Mouse (Mus musculus) mouse trophoblast stem cell (cell line): Measurements from ENCODE around the gene Dnajc11.

Source experiments
- in situ Hi-C, 2 experiments: fragments of 300-500 bp; cut with MseI, MboI; formaldehyde crosslinking; loops; 2 replicates in 1 of 2; 3 replicates in 1 of 2; pipeline ENCODE4 v1.15.1; 2025

Dnajc11 gene

DNA sequence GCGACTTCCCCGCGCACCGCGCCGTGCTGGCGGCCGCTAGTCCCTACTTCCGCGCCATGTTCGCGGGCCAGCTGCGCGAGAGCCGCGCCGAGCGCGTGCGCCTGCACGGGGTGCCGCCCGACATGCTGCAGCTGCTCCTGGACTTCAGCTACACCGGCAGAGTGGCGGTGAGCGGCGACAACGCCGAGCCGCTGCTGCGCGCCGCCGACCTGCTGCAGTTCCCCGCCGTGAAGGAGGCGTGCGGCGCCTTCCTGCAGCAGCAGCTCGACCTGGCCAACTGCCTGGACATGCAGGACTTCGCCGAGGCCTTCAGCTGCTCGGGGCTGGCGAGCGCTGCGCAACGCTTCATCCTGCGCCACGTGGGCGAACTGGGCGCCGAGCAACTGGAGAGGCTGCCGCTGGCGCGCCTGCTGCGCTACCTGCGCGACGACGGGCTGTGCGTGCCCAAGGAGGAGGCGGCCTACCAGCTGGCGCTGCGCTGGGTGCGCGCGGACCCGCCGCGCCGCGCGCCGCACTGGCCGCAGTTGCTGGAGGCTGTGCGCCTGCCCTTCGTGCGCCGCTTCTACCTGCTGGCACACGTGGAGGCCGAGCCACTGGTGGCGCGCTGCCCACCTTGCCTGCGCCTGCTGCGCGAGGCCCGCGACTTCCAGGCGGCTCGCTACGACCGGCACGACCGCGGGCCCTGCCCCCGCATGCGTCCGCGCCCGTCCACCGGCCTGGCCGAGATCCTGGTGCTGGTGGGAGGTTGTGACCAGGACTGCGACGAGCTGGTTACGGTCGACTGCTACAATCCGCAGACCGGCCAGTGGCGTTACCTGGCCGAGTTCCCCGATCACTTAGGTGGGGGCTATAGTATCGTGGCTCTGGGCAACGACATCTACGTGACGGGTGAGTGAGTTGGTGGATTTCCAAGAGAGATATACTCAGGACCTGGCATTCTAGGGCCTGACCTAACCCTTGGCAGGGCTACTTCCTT is 75.9 kb downstream of the Dnajc11 start:
- in situ Hi-C loops = no loop called here

GRCm38 (mm10) chr4:152010091-152010706 is 76.7 kb downstream of the Dnajc11 start:
- in situ Hi-C loops = no loop called here

- in situ Hi-C loops = no loop called here
These were observed 77.2 kb downstream of the Dnajc11 start for GRCm38 (mm10) chr4:152010707-152011134.

- in situ Hi-C loops = no loop called here
These were observed 77.8 kb downstream of the Dnajc11 start for GRCm38 (mm10) chr4:152011171-152011760.

GRCm38 (mm10) chr4:152012109-152012508 is 78.6 kb downstream of the Dnajc11 start:
- in situ Hi-C loops = no loop called here

GRCm38 (mm10) chr4:152013036-152013813 is 79.7 kb downstream of the Dnajc11 start:
- in situ Hi-C loops = no loop called here

DNA sequence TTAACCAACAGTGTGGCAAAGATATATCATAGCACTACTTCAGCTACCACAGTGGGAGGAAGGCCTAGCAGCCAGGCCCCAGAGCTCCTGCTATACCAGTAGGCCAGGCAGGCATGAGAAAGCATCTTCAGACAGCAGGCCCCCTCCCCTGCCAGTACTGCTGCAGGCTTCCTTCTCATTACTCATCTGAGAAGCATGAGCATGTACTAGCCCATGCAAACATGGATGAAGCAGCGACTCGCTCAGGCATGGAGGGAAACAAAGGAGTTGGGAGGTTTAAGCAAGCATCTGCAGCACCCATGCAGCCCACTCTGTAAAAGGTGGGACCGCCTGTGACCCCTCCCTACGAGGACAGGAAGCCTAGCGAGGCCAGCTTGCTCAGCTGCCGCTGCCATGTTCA is 85.6 kb downstream of the Dnajc11 start:
- in situ Hi-C loops = no loop called here

DNA sequence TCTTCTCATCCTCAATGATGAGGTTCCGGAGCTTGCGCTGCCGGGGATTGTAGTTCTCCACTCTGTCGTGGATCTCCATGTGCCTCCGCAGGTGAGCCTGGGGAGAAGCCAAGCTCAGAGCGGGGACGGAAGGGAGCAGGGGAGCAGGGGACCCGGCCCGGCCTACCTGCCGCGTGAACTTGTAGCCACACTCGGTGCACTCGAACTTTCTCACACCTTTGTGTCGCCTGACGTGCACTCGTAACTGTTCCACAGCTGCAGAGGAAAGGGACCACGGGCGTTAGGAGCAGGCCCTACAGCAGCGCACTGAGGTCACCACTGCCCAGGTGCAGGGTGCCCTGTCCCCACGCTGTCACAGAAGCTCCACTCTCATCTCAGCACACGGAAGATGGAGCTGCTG is 86.5 kb downstream of the Dnajc11 start:
- in situ Hi-C loops = no loop called here

- in situ Hi-C loops = no loop called here
These were observed 88.1 kb downstream of the Dnajc11 start for GRCm38 (mm10) chr4:152021568-152022097.

DNA sequence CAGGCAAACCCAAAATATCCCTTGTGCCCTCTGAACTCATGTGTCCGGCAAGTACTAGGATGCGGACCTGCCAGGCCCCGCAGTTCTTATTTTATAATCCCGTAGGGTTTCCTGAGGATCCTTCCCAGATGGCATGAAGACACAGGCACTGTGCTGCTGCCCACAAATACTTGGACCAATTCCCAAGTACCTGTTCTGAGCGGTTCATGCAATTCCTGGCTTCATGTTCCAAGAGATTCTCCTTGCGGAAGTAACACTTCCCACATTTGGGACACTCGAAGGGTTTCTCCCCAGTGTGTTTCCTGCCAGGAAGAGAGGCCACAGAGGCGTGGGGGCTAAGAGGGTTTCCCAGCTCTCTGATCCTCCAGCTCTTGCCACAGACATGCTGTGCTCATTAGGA is 89.0 kb downstream of the Dnajc11 start:
- in situ Hi-C loops = no loop called here

DNA sequence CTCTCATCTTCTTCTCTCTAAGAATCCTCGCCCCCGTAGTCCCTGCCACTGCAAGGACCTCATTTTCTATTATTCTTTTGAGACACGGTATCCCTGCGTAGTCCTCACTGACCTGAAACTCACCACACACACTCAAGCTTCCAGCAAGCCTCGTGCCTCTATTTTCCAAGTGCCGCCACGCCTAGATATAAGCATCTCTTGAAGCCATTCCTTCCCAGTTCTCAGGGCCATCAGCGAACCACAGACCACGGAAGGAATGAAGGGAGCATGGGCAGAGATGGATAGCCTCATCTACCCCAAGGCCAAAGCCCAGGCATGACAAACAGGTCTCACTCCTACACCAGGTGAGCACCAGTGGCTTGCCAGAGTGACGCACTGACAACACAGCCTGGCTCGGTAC is 91.0 kb downstream of the Dnajc11 start:
- in situ Hi-C loops = no loop called here

GRCm38 (mm10) chr4:152026751-152027508 is 93.4 kb downstream of the Dnajc11 start:
- in situ Hi-C loops = no loop called here

DNA sequence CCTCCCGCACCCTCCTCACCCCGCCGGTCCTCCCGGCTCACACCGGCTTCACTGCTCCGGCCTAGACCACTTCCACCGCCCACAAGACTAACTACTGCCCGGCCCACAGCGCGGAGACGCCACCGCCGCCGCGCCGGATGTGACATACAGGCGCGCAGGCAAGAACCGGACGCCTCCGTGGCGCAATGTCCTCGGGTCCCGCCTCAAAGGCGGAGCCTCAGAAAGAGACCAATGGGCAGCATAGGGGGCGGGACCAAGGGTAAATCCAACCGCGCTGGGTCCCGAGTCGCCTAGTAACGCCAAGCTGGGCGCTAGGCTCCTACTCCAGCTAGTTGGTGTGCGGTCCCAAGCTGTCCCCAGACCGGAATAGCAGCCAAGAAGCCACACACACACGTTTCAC is 94.0 kb downstream of the Dnajc11 start, which contains the start of gene Zbtb48:
Gene Zbtb48, minus strand, starts transcription at position 148 of the 400 bp plus-strand sequence.
- in situ Hi-C loops = no loop called here

GRCm38 (mm10) chr4:152028456-152028855 is 95.0 kb downstream of the Dnajc11 start:
- in situ Hi-C loops = no loop called here

- in situ Hi-C loops = no loop called here
These were observed 95.6 kb downstream of the Dnajc11 start for GRCm38 (mm10) chr4:152029087-152029486.

DNA sequence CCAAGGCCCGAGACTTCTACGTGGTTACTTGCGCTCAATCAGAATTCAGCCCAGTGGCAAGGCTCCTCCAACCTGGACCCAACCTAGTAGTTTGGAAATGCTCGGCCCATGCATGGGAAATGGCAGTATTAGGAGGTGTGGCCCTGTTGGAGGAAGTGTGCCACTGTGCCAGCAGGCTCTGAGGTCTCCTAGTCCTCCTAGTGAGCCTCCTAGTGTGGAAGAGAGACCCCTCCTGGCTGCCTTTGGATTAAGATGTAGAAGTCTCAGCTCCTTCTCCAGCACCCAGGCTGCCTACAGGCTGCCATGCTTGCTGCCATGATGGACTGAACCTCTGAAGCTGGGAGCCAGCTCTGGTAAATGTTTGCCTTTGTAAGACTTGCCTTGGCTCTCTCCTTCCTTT is 96.5 kb downstream of the Dnajc11 start:
- in situ Hi-C loops = no loop called here
